Mouse (Mus musculus): ENCODE data around the gene Rbbp4.

DNA sequence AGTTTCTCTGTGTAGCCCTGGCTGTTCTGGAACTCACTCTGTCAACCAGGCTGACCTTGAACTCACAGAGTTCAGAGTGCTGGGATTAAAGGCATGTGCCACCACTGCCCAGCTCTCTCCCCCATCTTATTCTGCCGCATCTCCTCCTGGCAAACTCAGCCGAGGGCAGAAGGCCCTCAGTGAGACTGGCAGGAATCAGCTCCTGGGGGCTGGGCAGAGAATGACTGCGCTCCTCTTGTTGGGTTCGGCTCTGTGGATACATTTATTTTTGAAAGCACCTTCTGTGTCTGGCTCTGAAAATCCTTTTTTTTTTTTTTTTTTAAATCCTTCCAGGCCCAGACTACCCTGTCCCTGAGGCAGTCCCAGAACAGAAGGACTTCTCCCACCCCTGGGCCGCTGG, 52.4 kb downstream of the Rbbp4 start:
- TF ChIP-seq CTCF (IDR thresholded peaks at IDR 0.05; ENCODE audit: low read depth, low read length) = no peak
- TF ChIP-seq POLR2A (IDR thresholded peaks at IDR 0.05; ENCODE audit: borderline replicate concordance, low read depth, low read length) = no peak
